Mouse (Mus musculus): ENCODE data around the gene Tbx22. TPM values are rescaled to one million over a fixed set of nuclear protein-coding genes. Genes with fewer than 3 reads are reported as not detected.

The Tbx22 gene
- total RNA-seq (2021): not detected
- long read RNA-seq, experiment 1: 0 reads
- long read RNA-seq, experiment 2: 0 reads

DNA sequence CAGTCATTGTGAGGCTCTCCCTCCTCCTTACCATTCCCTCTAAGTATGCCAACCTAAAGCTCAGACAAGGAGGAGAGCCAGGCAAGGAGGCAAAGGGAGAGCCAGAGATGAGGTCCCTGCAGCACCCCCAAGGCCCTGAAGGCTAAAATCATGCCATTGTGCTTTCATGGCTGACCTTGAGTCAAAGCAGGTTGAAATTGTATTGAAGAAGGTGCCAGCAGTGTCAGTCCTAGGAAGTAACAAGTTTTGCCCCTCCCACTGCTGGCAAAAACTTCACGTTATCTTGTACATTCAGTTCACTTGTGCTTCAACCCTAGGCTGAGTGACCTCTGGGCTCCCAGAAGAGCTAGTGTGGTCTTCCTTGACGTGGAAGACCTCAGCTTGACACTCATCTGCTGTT is at the start of gene Tbx22:
Tbx22 (plus strand) TSS at position 301 of the 400 bp plus-strand sequence.
- no peak for DNase-seq

DNA sequence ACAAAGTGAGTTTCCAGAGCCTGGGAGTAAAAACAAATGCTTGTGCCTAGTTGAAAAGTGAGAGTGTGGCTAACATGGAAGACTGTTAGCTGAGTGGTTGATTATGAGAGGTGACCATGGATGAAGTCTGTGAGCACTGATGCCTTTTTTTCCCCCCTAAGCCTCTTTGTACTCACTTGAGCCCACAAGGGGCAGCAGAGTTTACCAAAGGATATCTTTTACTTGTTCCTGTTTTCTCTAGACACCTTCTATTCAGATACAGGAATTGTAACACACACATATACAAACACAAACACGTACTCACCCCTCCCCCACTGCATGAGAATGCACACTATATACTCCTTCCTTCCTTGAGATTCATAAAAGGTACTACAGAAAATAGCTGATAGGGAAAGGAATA is 913 bp downstream of the Tbx22 start:
- DNase-seq: no peak

DNA sequence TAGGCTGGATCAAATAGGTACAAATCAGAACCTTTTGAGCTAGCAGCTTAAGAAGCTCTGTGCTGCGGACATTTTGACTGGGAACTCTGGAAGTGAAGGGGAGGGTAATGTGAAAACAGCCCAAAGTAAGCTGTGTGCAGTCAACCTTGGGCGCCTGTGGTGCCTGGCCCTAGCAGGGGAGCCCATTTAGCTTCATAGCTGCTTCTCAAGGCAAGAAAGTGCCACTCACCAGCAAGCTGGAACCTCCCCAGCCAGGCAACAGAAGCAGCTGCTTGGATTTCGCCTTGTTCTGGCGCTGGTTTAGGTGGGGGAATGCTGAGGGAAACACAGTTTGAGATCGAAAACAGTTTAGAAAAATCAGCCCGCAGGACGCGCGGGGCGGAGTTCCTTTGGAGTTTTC is 11.4 kb downstream of the Tbx22 start:
- no peak for DNase-seq

DNA sequence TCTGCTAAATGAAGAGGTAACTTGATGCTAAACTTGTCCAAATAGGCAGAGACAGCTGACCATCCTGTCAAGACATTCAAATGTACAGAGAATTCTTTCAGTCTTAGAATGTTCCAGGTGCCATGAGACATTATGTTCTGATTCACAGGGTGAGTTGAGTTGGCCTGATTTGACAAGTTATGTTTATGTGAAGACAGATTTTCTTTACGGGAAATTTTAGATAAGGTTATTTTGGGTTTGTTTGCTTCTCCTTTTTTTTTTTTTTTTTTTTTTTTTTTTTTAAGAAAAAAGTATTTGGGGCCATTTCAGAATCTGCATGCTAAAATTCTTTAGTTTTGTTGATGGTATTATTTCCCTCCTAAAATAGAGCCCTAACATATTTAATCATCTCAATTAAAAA is 40.8 kb downstream of the Tbx22 start:
- DNase-seq: no peak

DNA sequence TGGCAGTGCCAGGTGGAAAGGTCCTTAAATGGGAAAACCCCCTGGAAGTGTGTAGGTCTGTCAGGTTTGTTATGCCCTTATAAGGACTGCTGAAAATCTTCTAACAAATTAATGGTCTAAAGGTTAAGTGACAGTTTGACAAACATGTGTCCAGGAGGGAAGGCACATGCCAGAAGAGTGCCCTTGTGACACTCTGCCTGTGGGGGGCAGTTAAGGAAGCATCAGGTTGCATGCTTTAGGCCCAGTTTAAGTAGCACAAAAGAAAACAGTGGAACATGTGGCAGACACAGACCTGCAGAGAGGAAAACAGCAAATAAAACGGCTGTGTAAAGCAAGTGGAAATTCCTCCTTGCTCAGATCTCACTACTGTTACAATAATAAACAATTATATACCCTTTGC is 55.8 kb downstream of the Tbx22 start:
- DNase-seq: no peak

Other genes starting within 250 kb of the Tbx22 start
- gene Tent5d, start 124.6 kb downstream of the Tbx22 start, total RNA-seq (2021): not detected
- gene 2610002M06Rik, start 148.4 kb downstream of the Tbx22 start, total RNA-seq (2021): 10 to 100 TPM; 10.1 to 12.3 TPM